11 mouse cellular contexts compared by ENCODE assay signal in genomic region chr16:92369260-92369659, GRCm38 (mm10). TPM values are rescaled to one million over a fixed set of nuclear protein-coding genes. Genes with fewer than 3 reads are reported as not detected.
DNase-seq lines count a peak whose midpoint lies in the region; ATAC-seq and TF ChIP-seq lines count a peak whose summit lies in the region.
"Had no signal": no experiment of that assay in that cellular context is flagged by ENCODE, and none has a peak within 500 bp of the region (broad histone marks: within the 10 kb centered on the region; RNA-seq: fewer than 3 reads in every experiment).

No protein-coding gene starts in this region.

- no peak overlapping the region for H3K4me3 ChIP-seq in heart, embryonic 13.5 days
- no peak overlapping the region for H3K4me3 ChIP-seq in heart, adult 2 months
- H3K4me3 ChIP-seq in midbrain, embryonic 13.5 days (replicated peaks) = no peak overlapping the region

- peaks cover 54% of the 10 kb centered on the region for H3K4me1 ChIP-seq in heart, embryonic 13.5 days
- H3K4me1 ChIP-seq in heart, adult 2 months (ENCODE audit: control insufficient read depth, insufficient read depth, low read length) = no peaks in the 10 kb centered on the region
- peaks cover 14% of the 10 kb centered on the region for H3K4me1 ChIP-seq in midbrain, embryonic 13.5 days (replicated peaks)

- no peak for TF ChIP-seq EP300 in heart, adult 2 months (IDR thresholded peaks at IDR 0.05; ENCODE audit: insufficient read depth, low read depth, low read length)

- no peak overlapping the region for H3K4me2 ChIP-seq in heart, embryonic 13.5 days
- no peak overlapping the region for H3K4me2 ChIP-seq in midbrain, embryonic 13.5 days (replicated peaks)

- intact Hi-C loops in heart, adult 2 months (cut with DNase I) = no loop called here

- H3K9me3 ChIP-seq in heart, embryonic 13.5 days = no peaks in the 10 kb centered on the region
- H3K9me3 ChIP-seq in midbrain, embryonic 13.5 days = no peaks in the 10 kb centered on the region

- H3K27me3 ChIP-seq in heart, embryonic 13.5 days (replicated peaks) = no peaks in the 10 kb centered on the region
- no peaks in the 10 kb centered on the region for H3K27me3 ChIP-seq in heart, adult 2 months (ENCODE audit: control insufficient read depth, insufficient read depth, low read length)
- no peaks in the 10 kb centered on the region for H3K27me3 ChIP-seq in midbrain, embryonic 13.5 days
- H3K27me3 ChIP-seq: Patski had no signal

- no peak for TF ChIP-seq CTCF in heart, adult 2 months (IDR thresholded peaks at IDR 0.05)

- ATAC-seq in heart, embryonic 13.5 days (ENCODE audit: extremely low read depth, insufficient number of reproducible peaks, low FRiP score, low TSS enrichment) = peak; percentile 55; the same call in 1 of the 2 replicates
- ATAC-seq in midbrain, embryonic 13.5 days = no peak
- ATAC-seq: Patski had no signal

- WGBS in heart, embryonic 13.5 days = 21% methylated on average over 2 of the region's 2 CpGs
- WGBS in heart, adult 2 months = 51% methylated on average over 2 of the region's 2 CpGs
- WGBS in midbrain, embryonic 13.5 days = 49% methylated on average over 2 of the region's 2 CpGs

- H3K79me2 ChIP-seq in heart, adult 2 months (replicated peaks; ENCODE audit: control insufficient read depth, insufficient read depth, low read length) = no peaks in the 10 kb centered on the region

- H3K27ac ChIP-seq in heart, embryonic 13.5 days (replicated peaks) = peak overlapping the region; percentile 33
- no peak overlapping the region for H3K27ac ChIP-seq in heart, adult 2 months
- H3K27ac ChIP-seq in midbrain, embryonic 13.5 days = no peak overlapping the region

- DNase-seq in heart, adult 2 months = no peak
- peak; percentile 82 for DNase-seq in c-Kit-positive CD71-positive TER-119-negative erythroid progenitor cells, embryonic 14.5 days (ENCODE audit: low read depth)
- DNase-seq in kidney, postnatal 4 days = peak; percentile 42 to 56
- peak; percentile 45 for DNase-seq in retina, embryonic 14.5 days (ENCODE audit: low spot score)
- DNase-seq in left cerebral cortex, adult 8-10 months (ENCODE audit: low spot score in 2 of 2) = no peak
- no peak for DNase-seq in T-cell, adult 2 months (ENCODE audit: low spot score)

- H3K36me3 ChIP-seq in heart, embryonic 13.5 days = no peaks in the 10 kb centered on the region
- no peaks in the 10 kb centered on the region for H3K36me3 ChIP-seq in heart, adult 2 months (ENCODE audit: control insufficient read depth, insufficient read depth, low read length)
- no peaks in the 10 kb centered on the region for H3K36me3 ChIP-seq in midbrain, embryonic 13.5 days

- TF ChIP-seq POLR2A in heart, adult 2 months (IDR thresholded peaks at IDR 0.05; ENCODE audit: insufficient read depth, low read depth, low read length) = no peak

- peak overlapping the region; percentile 29 for H3K9ac ChIP-seq in heart, embryonic 13.5 days
- no peak overlapping the region for H3K9ac ChIP-seq in heart, adult 2 months (ENCODE audit: low read depth, low read length)
- no peak overlapping the region for H3K9ac ChIP-seq in midbrain, embryonic 13.5 days (replicated peaks)

RNA-seq across cellular contexts. Expression of gene Kcne1, which starts 10.0 kb away (rescaled TPM):
- 105 and 125 TPM in 2 replicates for polyA plus RNA-seq in heart, embryonic 13.5 days (2015; fragmentation: Nextera tagmentation; extraction: Ambion mirVana)
- total RNA-seq in heart, adult 2 months (2021) = 10 to 100 TPM in 1 of 2 experiments, 1 to 10 TPM in 1; 6.9 to 11.6 TPM
- polyA plus RNA-seq in heart, adult 2 months (2012; rRNA removed) = 34.8 and 36.5 TPM in 2 replicates
- polyA plus RNA-seq in midbrain, embryonic 13.5 days (2015; fragmentation: Nextera tagmentation; extraction: Ambion mirVana) = 0.12 TPM in 1 of 2 replicates, not detected in the other
- total RNA-seq in left cerebral cortex, adult 8-10 months (2022) = under 1 TPM in 1 of 4 experiments, not detected in 3; 0.24 TPM
- polyA plus RNA-seq: Patski; small intestine, adult 2 months had no signal

RNA-seq across cellular contexts. Expression of gene Fam243, which starts 48.0 kb away (rescaled TPM):
- polyA plus RNA-seq in heart, embryonic 13.5 days (2015; fragmentation: Nextera tagmentation; extraction: Ambion mirVana) = not detected in 2 replicates
- total RNA-seq in heart, adult 2 months (2021) = 1 to 10 TPM in 1 of 2 experiments, under 1 TPM in 1; 0.78 to 1.2 TPM
- polyA plus RNA-seq in heart, adult 2 months (2012; rRNA removed) = 0.14 and 0.20 TPM in 2 replicates
- polyA plus RNA-seq in midbrain, embryonic 13.5 days (2015; fragmentation: Nextera tagmentation; extraction: Ambion mirVana) = not detected in 2 replicates
- not detected for total RNA-seq in left cerebral cortex, adult 8-10 months (2022)
- polyA plus RNA-seq: forebrain, embryonic 11.5 days; small intestine, adult 2 months had no signal

Comparison
In these comparisons a context has a peak if more than half of its experiments do, and no peak if none do; other contexts are left out.
1. DNase-seq: peak in c-Kit-positive CD71-positive TER-119-negative erythroid progenitor cells, embryonic 14.5 days (single experiment), kidney, postnatal 4 days (2 of 2) and retina, embryonic 14.5 days (single experiment); none in heart, adult 2 months (0 of 2), left cerebral cortex, adult 8-10 months (0 of 2) and T-cell, adult 2 months (single experiment).
2. RNA of gene Kcne1, which starts 10.0 kb away (polyA plus RNA-seq): 105 to 125 TPM in heart, embryonic 13.5 days and 34.8 to 36.5 TPM in heart, adult 2 months; 0.12 TPM in midbrain, embryonic 13.5 days; every median in the first group is over 10 times any median in the second.